Mouse (Mus musculus) liver, embryonic 12.5 days (tissue): ENCODE measurements around the gene Cyp8b1. TPM values are rescaled to one million over a fixed set of nuclear protein-coding genes. Genes with fewer than 3 reads are reported as not detected.
A peak's percentile ranks its signal among the peaks of the same experiment; 100 is the strongest.

ENCODE experiments used
- ATAC-seq: fragments of 200-750 bp; cut with Nextera tagmentation; 2 replicates; pipeline ENCODE4 v1.8.0; 2017; ENCODE audit warnings: moderate number of reproducible peaks, mild to moderate bottlenecking, moderate library complexity
- H3K27ac ChIP-seq: fragments of 300-500 bp; sonication (generic); 2 replicates; pipeline ENCODE4 v1.5.1; 2016; ENCODE audit warnings: mild to moderate bottlenecking
- H3K27me3 ChIP-seq: fragments of 300-500 bp; sonication (generic); replicated peaks from 2 replicates; pipeline ENCODE4 v1.6.1; 2016; ENCODE audit warnings: mild to moderate bottlenecking, moderate library complexity
- H3K36me3 ChIP-seq: fragments of 300-500 bp; sonication (generic); 2 replicates; pipeline ENCODE4 v1.6.1; 2016; ENCODE audit warnings: mild to moderate bottlenecking, moderate library complexity
- H3K4me1 ChIP-seq: fragments of 300-500 bp; sonication (generic); 2 replicates; pipeline ENCODE4 v1.6.1; 2016
- H3K4me2 ChIP-seq: fragments of 300-500 bp; sonication (generic); 2 replicates; pipeline ENCODE4 v1.6.1; 2016; ENCODE audit warnings: mild to moderate bottlenecking, moderate library complexity
- H3K4me3 ChIP-seq: fragments of 300-500 bp; sonication (generic); 2 replicates; pipeline ENCODE4 v1.5.1; 2016; ENCODE audit warnings: mild to moderate bottlenecking, moderate library complexity
- H3K9ac ChIP-seq: fragments of 300-500 bp; sonication (generic); 2 replicates; pipeline ENCODE4 v1.6.1; 2016; ENCODE audit warnings: mild to moderate bottlenecking, moderate library complexity
- H3K9me3 ChIP-seq: fragments of 300-500 bp; sonication (generic); replicated peaks from 2 replicates; pipeline ENCODE4 v1.6.1; 2016; ENCODE audit warnings: mild to moderate bottlenecking, moderate library complexity
- WGBS: fragments of 180-500 bp; shearing (Covaris S2); methylation state at CpG from one replicate; pipeline ENCODE4 v1.1.7; 2016; ENCODE audit not compliant: insufficient replicate concordance; 5-methylcytosine and 5-hydroxymethylcytosine counted together
- polyA plus RNA-seq: library from polyadenylated mRNA; unstranded; fragments of >200 nt; fragmentation: Nextera tagmentation; extraction: Ambion mirVana; gene quantifications from 2 replicates; pipeline ENCODE4 v1.2.1, GENCODE M21; 2016

Cyp8b1 gene
- polyA plus RNA-seq, 1 experiment from 2014 or later = 0.27 TPM

DNA sequence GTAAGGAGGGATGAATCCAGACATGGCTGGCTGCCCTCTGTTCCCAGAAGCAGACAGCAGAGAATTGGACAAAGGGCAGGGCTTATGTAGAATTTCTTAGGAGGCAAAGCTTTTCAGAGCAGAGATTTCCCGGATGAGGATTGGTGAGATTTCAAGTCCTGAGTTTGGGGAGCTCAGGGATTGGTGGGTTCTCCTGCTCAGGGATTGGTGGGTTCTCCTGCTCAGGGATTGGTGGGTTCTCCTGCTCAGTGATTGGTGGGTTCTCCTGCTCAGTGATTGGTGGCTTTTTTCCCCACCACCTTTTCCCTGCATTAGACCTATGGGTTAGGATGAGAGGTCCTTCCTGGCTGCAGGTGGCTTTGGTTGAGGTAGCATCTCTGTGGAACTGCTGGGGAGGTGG, 20.8 kb upstream of the Cyp8b1 start:
- Histone ChIP-seq H3K4me3 (no peak overlapping the region), H3K36me3 (0 out of 2 replicates have a peak, but pooled peaks cover 2% of the 10 kb centered on the region), H3K9ac (no peak overlapping the region), H3K4me2 (0 out of 2 replicates have a peak overlapping the region, but pooled peaks have one; percentile 61), H3K27me3 (peaks cover 7% of the 10 kb centered on the region; the same call in 1 of the 2 replicates), H3K27ac (no peak overlapping the region), H3K4me1 (no peaks in the 10 kb centered on the region), H3K9me3 (no peaks in the 10 kb centered on the region)
- WGBS = 57% methylated on average over 1 of the region's 1 CpGs
- ATAC-seq = peak; percentile 42; the same call in 1 of the 2 replicates

DNA sequence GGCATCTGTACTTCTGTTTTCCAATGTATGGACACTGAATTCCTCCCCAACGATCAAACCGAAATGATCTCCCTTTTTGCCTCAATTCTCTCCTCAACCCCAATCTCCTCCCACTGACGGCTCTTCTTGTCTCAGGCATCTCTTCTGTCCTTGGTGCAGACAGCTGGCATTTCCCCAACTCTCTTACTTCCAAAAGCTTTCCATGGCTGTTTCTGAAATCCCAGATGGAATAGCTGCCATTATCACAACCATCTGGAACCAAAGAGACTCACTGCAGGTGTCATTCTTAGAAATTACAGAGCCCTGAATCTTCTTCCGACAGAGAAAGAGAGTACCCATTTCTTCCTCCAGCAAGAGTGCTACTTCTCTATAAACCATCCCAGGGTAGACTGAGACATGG, 18.8 kb upstream of the Cyp8b1 start:
- Histone ChIP-seq H3K9me3 (no peaks in the 10 kb centered on the region), H3K4me3 (no peak overlapping the region), H3K27me3 (peaks cover 7% of the 10 kb centered on the region; the same call in 1 of the 2 replicates), H3K9ac (no peak overlapping the region), H3K36me3 (0 out of 2 replicates have a peak, but pooled peaks cover 1% of the 10 kb centered on the region), H3K4me2 (no peak overlapping the region), H3K27ac (no peak overlapping the region), H3K4me1 (no peaks in the 10 kb centered on the region)
- ATAC-seq = no peak
- 71% methylated on average over 4 of the region's 4 CpGs for WGBS

DNA sequence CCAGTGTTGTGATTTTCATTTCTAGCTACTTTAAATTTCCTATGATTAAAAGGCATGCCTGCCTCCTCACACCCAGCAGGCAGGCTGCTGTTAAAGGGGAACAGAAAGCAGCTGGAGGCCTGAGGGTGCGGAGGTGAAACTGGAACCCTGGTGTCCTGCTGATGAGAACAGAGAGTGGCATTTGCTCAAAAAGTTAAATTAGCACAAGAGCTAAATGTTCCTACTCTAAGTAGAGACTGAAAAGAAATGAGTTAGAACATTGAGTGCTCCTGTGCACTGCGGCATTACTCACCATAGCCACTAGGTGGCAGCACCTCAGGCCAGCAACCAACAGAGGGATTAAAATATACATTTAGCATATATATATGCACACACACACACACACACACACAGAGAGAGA, 12.4 kb upstream of the Cyp8b1 start:
- no peak overlapping the region for H3K27ac ChIP-seq
- H3K4me1 ChIP-seq = 0 out of 2 replicates have a peak, but pooled peaks cover 5% of the 10 kb centered on the region
- no peak overlapping the region for H3K4me3 ChIP-seq
- ATAC-seq = no peak
- H3K36me3 ChIP-seq = no peaks in the 10 kb centered on the region
- H3K9ac ChIP-seq = no peak overlapping the region
- H3K27me3 ChIP-seq = peaks cover 7% of the 10 kb centered on the region; the same call in 1 of the 2 replicates
- whole genome bisulfite sequencing = 19% methylated on average over 2 of the region's 2 CpGs
- H3K9me3 ChIP-seq = no peaks in the 10 kb centered on the region
- no peak overlapping the region for H3K4me2 ChIP-seq

GRCm38 (mm10) chr9:121927721-121928120, 11.6 kb upstream of the Cyp8b1 start:
- Histone ChIP-seq H3K4me2 (no peak overlapping the region), H3K4me1 (0 out of 2 replicates have a peak, but pooled peaks cover 5% of the 10 kb centered on the region), H3K4me3 (no peak overlapping the region), H3K9ac (no peak overlapping the region), H3K27me3 (peaks cover 4% of the 10 kb centered on the region; the same call in 1 of the 2 replicates), H3K9me3 (no peaks in the 10 kb centered on the region), H3K27ac (no peak overlapping the region), H3K36me3 (no peaks in the 10 kb centered on the region)
- WGBS = 69% methylated on average over 7 of the region's 7 CpGs
- ATAC-seq = no peak

DNA sequence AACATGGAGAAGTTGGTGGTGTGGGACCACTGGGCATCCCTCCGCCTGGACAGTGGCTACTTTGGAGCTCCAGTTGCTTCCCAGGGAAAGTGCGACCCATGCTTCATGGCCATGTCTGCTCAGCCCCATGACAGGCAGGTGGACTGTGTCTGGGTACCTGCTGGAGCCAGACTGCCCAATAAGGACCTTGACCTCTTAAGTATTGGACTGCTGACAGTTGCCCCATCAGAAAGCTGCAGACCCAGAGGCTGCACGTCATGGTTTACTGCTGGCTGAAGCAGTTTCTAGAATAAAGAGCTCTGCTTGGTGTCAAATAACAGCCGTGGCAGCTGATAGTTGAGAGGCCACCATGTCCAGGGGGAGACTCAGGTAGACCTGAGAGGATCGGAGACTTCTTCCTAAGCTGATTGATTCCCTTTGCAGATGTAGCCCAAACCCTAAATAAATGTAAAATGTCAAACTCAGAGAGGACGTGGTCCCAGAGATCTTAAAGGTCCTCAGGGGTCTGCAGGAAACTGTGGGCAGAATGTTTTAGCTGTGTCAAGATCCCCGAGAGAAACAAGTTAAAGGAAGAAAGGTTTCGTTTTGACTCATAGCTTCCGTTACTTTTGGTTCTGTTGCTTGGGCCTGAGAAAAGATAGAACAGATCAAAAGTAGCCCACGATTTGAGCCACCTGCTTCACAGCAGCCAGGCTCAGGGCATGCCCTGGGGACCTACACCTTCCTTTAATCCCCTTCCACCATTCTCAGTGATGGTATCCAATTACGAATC, 10.7 kb upstream of the Cyp8b1 start:
- no peak overlapping the region for H3K27ac ChIP-seq
- no peak overlapping the region for H3K4me2 ChIP-seq
- H3K4me3 ChIP-seq = no peak overlapping the region
- no peak overlapping the region for H3K9ac ChIP-seq
- H3K27me3 ChIP-seq = no peaks in the 10 kb centered on the region; the same call in 1 of the 2 replicates
- H3K9me3 ChIP-seq = no peaks in the 10 kb centered on the region
- WGBS = 40% methylated on average over 11 of the region's 11 CpGs
- H3K4me1 ChIP-seq = 0 out of 2 replicates have a peak, but pooled peaks cover 5% of the 10 kb centered on the region
- H3K36me3 ChIP-seq = no peaks in the 10 kb centered on the region
- 0 out of 2 replicates have a peak, but pooled peaks have one; percentile 37 for ATAC-seq

DNA sequence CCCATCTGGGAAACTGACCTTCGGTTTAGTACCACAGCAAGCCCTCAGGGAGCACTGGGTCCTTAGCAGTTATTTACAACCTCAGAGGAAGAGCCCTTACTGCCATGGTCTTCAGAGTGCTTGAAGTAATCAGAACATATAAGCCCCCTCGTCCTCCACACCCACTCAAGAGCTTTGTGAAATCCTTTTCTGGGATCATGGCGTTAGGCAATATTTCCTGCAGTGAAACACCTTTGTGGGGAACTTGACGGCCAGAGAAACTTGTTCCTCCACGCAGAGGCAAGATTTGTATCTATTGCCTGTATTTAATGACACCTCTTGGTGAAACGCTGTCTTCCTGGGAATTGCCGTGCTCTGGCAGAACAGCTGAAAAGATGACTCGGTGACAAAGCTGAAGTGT, 9.9 kb upstream of the Cyp8b1 start:
- Histone ChIP-seq H3K9me3 (no peaks in the 10 kb centered on the region), H3K4me1 (0 out of 2 replicates have a peak, but pooled peaks cover 5% of the 10 kb centered on the region), H3K4me2 (no peak overlapping the region), H3K9ac (no peak overlapping the region), H3K36me3 (no peaks in the 10 kb centered on the region), H3K4me3 (no peak overlapping the region), H3K27ac (no peak overlapping the region), H3K27me3 (no peaks in the 10 kb centered on the region; the same call in 1 of the 2 replicates)
- WGBS = 59% methylated on average over 8 of the region's 8 CpGs
- no peak for ATAC-seq

DNA sequence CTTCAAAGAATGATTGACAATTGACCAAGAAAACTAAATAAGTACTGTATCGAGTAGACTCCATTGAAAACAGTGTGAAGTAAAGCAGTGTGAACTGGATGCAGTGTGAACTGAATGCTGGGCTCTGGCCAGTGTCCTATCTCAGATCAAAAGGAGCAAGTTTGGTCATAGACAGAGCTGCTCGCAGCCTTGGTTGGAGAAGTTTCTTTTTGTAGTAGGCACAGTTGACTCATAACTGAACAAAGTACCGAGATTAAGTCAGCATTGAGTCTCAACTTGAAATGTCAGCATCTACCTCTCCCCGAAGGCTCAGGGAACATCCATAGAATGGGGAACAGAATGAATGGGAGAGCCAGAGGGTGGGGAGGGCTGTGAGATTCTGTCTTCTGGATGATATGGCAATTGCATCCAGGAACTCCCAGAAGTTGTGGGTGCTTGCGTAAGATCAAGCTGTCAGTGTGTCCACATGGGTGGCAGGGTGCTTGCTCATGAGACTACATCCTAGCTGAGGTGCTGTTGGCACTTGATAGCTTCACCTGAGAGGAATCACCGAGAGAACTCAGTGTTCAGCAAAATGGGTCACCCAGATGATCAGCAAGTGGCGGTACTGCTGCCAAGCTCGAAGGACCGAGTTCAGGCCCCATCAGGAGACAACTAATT, 8.9 kb upstream of the Cyp8b1 start:
- no peak for ATAC-seq
- Histone ChIP-seq H3K4me2 (no peak overlapping the region), H3K4me1 (0 out of 2 replicates have a peak, but pooled peaks cover 5% of the 10 kb centered on the region), H3K27me3 (no peaks in the 10 kb centered on the region; the same call in 1 of the 2 replicates), H3K36me3 (no peaks in the 10 kb centered on the region), H3K4me3 (no peak overlapping the region), H3K9ac (no peak overlapping the region), H3K27ac (no peak overlapping the region), H3K9me3 (no peaks in the 10 kb centered on the region)
- WGBS = 68% methylated on average over 9 of the region's 9 CpGs

GRCm38 (mm10) chr9:121923906-121924305, 7.8 kb upstream of the Cyp8b1 start:
- Histone ChIP-seq H3K4me1 (0 out of 2 replicates have a peak, but pooled peaks cover 5% of the 10 kb centered on the region), H3K9me3 (no peaks in the 10 kb centered on the region), H3K27ac (no peak overlapping the region), H3K27me3 (no peaks in the 10 kb centered on the region; the same call in 1 of the 2 replicates), H3K4me3 (no peak overlapping the region), H3K36me3 (no peaks in the 10 kb centered on the region), H3K4me2 (no peak overlapping the region), H3K9ac (no peak overlapping the region)
- ATAC-seq = no peak
- 67% methylated on average over 5 of the region's 5 CpGs for WGBS

DNA sequence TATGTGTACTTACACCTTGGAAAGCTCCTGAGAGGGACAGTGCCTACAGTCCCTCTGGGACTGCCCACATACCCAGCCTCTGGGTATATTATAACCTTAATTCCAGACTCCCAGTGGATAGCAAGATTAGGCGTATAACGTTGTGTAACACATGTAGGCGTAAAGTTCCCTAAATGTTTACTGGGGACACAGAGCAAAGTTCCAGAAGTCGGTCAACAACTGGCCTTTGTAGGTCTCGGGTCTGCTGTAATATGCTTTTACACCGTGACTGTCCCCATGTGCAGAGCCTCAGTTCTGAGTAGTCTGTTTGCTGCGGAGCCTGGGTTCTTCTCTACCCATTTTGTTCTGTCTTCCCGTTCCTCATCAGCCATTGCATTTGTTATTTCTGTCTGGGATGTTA, 7.3 kb upstream of the Cyp8b1 start:
- Histone ChIP-seq H3K4me2 (no peak overlapping the region), H3K9ac (no peak overlapping the region), H3K9me3 (no peaks in the 10 kb centered on the region), H3K36me3 (no peaks in the 10 kb centered on the region), H3K27me3 (no peaks in the 10 kb centered on the region; the same call in 1 of the 2 replicates), H3K4me3 (no peak overlapping the region), H3K27ac (no peak overlapping the region), H3K4me1 (0 out of 2 replicates have a peak, but pooled peaks cover 5% of the 10 kb centered on the region)
- 71% methylated on average over 8 of the region's 8 CpGs for WGBS
- ATAC-seq = peak; percentile 56

- no peak for ATAC-seq
- 47% methylated on average over 10 of the region's 10 CpGs for WGBS
These were observed 3.0 kb upstream of the Cyp8b1 start for GRCm38 (mm10) chr9:121919027-121919501.

DNA sequence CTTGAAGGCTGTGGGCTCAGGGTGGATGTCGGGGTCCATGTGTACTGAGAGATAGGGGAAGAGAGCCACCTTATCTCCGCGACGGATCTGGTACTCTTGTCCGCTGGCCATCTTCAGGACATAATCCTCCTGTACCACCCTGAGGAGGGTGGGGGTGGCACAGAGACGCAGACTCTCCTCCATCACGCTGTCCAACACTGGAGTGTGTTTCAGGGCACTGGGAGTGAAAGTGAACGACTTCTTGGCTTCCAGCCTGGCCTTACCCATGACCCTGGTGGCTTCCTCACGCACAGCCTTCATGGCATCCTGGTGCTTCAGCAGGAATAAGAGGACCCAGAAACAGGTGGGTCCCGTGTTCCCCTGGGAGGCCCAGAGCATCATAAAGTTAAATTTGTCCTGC, 1.0 kb downstream of the Cyp8b1 start:
- H3K9ac ChIP-seq = no peak overlapping the region
- H3K27ac ChIP-seq = no peak overlapping the region
- no peaks in the 10 kb centered on the region for H3K36me3 ChIP-seq
- no peaks in the 10 kb centered on the region for H3K4me1 ChIP-seq
- H3K27me3 ChIP-seq = peaks cover 6% of the 10 kb centered on the region; the same call in 1 of the 2 replicates
- no peak overlapping the region for H3K4me3 ChIP-seq
- no peak overlapping the region for H3K4me2 ChIP-seq
- ATAC-seq = no peak
- WGBS = 61% methylated on average over 10 of the region's 10 CpGs
- no peaks in the 10 kb centered on the region for H3K9me3 ChIP-seq

More at GRCm38 (mm10) chr9:121919027-121919501, 3.0 kb upstream of the Cyp8b1 start:
- Histone ChIP-seq H3K4me3 (no peak overlapping the region), H3K4me1 (0 out of 2 replicates have a peak, but pooled peaks cover under 1% of the 10 kb centered on the region), H3K9ac (no peak overlapping the region), H3K27ac (no peak overlapping the region), H3K9me3 (no peaks in the 10 kb centered on the region), H3K36me3 (no peaks in the 10 kb centered on the region), H3K27me3 (peaks cover under 1% of the 10 kb centered on the region; the same call in 1 of the 2 replicates), H3K4me2 (no peak overlapping the region)
